Mouse (Mus musculus) thymus, postnatal 10 days (tissue): Measurements from ENCODE around the gene Foxred2.

Experiments used
- DNase-seq, 2 experiments: peaks; one replicate each; pipeline ENCODE4 v3.0.0; 2021; ENCODE audit warnings: low spot score in 2 of 2

Gene Foxred2

GRCm38 (mm10) chr15:77956404-77956901 is at the start of gene Foxred2:
TSS of gene Foxred2 (minus strand) at chr15:77956722.
- peak; percentile 84 to 87 for DNase-seq

GRCm38 (mm10) chr15:78003929-78004328 is 47.4 kb upstream of the Foxred2 start:
- no peak for DNase-seq

- DNase-seq, result no peak
Measured at GRCm38 (mm10) chr15:78001400-78001799, 44.9 kb upstream of the Foxred2 start.

- no peak for DNase-seq
Measured at GRCm38 (mm10) chr15:77988541-77988940, 32.0 kb upstream of the Foxred2 start.

- DNase-seq, result no peak
Measured at GRCm38 (mm10) chr15:77983391-77983790, 26.9 kb upstream of the Foxred2 start.

- peak in 1 of 2 experiments; percentile 47 for DNase-seq
Measured at GRCm38 (mm10) chr15:77982195-77982939, 25.8 kb upstream of the Foxred2 start.

- DNase-seq, result no peak
Measured at GRCm38 (mm10) chr15:77981181-77981680, 24.7 kb upstream of the Foxred2 start.

GRCm38 (mm10) chr15:77979427-77979865 is 22.9 kb upstream of the Foxred2 start:
- no peak for DNase-seq

GRCm38 (mm10) chr15:77977663-77978062 is 21.1 kb upstream of the Foxred2 start:
- no peak for DNase-seq

GRCm38 (mm10) chr15:77974165-77974841 is 17.8 kb upstream of the Foxred2 start:
- DNase-seq, result no peak

GRCm38 (mm10) chr15:77970470-77971292 is 14.2 kb upstream of the Foxred2 start, which contains the start of gene Eif3d:
TSS of gene Eif3d (minus strand) at chr15:77970813.
- DNase-seq, result peak; percentile 95 to 96

GRCm38 (mm10) chr15:77969940-77970469 is 13.5 kb upstream of the Foxred2 start:
- no peak for DNase-seq

- no peak for DNase-seq
Measured at GRCm38 (mm10) chr15:77965117-77965528, 8.6 kb upstream of the Foxred2 start.

GRCm38 (mm10) chr15:77962447-77962846 is 5.9 kb upstream of the Foxred2 start:
- DNase-seq, result no peak

GRCm38 (mm10) chr15:77960693-77961092 is 4.2 kb upstream of the Foxred2 start:
- DNase-seq, result no peak

GRCm38 (mm10) chr15:77958071-77958470 is 1.5 kb upstream of the Foxred2 start:
- DNase-seq, result no peak

GRCm38 (mm10) chr15:77957625-77958024 is 1.1 kb upstream of the Foxred2 start:
- DNase-seq, result no peak

GRCm38 (mm10) chr15:77955440-77956403 is 800 bp downstream of the Foxred2 start:
- peak; percentile 18 to 22 for DNase-seq

- DNase-seq, result no peak
Measured at GRCm38 (mm10) chr15:77954362-77954761, 2.2 kb downstream of the Foxred2 start.

GRCm38 (mm10) chr15:77952921-77953320 is 3.6 kb downstream of the Foxred2 start:
- DNase-seq, result no peak
